Comparison of ENCODE assay signal across 8 mouse cellular contexts in the genomic region with DNA sequence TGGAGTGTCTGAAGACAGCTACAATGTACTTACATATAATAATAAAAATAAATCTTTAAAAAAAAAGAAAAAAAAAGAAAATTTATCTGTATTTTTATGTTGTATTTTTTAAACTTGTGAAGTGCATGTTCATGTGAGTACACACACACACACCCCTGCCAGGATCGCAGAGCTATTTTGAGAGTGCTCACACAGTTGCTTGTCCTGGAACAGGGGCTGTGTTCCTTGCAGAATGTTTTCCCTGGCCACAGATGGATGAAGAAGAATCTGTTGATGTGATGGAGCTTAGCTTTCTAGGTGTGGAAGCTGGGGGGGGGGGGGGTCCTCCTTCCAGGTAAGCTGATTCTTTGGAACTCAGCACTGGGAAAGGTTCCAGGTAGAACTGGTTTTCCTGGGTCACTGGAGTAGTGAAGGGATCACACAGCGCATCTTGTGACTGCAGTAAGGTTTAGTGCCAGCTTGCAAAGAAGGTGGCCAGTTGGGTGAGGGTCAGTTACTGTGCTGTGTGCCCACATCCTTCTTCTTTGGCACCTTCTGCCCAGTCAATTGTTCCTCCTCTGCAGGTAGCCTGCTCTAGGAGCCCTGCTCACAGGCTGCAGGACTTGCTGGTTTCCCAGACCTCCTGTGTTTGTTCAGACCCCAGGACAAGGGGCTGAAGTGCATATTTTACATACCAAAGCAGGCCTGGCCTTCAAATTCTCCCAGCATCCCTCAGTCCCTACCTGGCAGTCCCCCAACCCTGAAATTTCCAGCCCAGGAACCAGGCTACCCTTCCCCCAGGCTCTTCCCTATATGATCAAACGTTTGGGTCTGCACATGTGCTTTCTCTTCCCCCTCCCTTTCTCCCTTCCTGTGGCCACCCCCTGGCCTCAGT. TPM values are rescaled to one million over a fixed set of nuclear protein-coding genes. Genes with fewer than 3 reads are reported as not detected.
DNase-seq lines count a peak whose midpoint lies in the region; ATAC-seq and TF ChIP-seq lines count a peak whose summit lies in the region.

No protein-coding gene starts in this region.

- no peaks in the 10 kb centered on the region for H3K27me3 ChIP-seq in intestine, embryonic 15.5 days (replicated peaks)
- H3K27me3 ChIP-seq in lung, embryonic 15.5 days = no peaks in the 10 kb centered on the region

- DNase-seq in gastrocnemius, adult 2 months = no peak
- no peak for DNase-seq in gastrocnemius, postnatal 14 days
- DNase-seq in brain, embryonic 14.5 days (ENCODE audit: low read depth) = peak; percentile 24
- DNase-seq in retina, postnatal 1 day = no peak
- DNase-seq in urinary bladder, postnatal 36 days (ENCODE audit: low spot score in 2 of 2) = no peak
- DNase-seq in layer of hippocampus, postnatal 14 days (ENCODE audit: low spot score in 2 of 2) = no peak

- H3K4me3 ChIP-seq in gastrocnemius, adult 2 months = no peak overlapping the region
- no peak overlapping the region for H3K4me3 ChIP-seq in intestine, embryonic 15.5 days (replicated peaks)
- H3K4me3 ChIP-seq in lung, embryonic 15.5 days = no peak overlapping the region

- no peaks in the 10 kb centered on the region for H3K9me3 ChIP-seq in intestine, embryonic 15.5 days
- H3K9me3 ChIP-seq in lung, embryonic 15.5 days = no peaks in the 10 kb centered on the region

- peaks cover 22% of the 10 kb centered on the region; the same call in 1 of the 2 replicates for H3K4me1 ChIP-seq in intestine, embryonic 15.5 days (replicated peaks)
- peaks cover 51% of the 10 kb centered on the region for H3K4me1 ChIP-seq in lung, embryonic 15.5 days

- 56% methylated on average over 3 of the region's 3 CpGs for WGBS in intestine, embryonic 15.5 days
- 51% methylated on average over 3 of the region's 3 CpGs for WGBS in lung, embryonic 15.5 days

- no peak for TF ChIP-seq CTCF in gastrocnemius, adult 2 months (IDR thresholded peaks at IDR 0.05)
- no peak for TF ChIP-seq CTCF in brain, embryonic 14.5 days (IDR thresholded peaks at IDR 0.05; ENCODE audit: borderline replicate concordance, extremely low read depth, insufficient read depth, insufficient read length)

- no peak overlapping the region for H3K4me2 ChIP-seq in intestine, embryonic 15.5 days (replicated peaks)
- H3K4me2 ChIP-seq in lung, embryonic 15.5 days = no peak overlapping the region

- H3K36me3 ChIP-seq in intestine, embryonic 15.5 days = no peaks in the 10 kb centered on the region
- no peaks in the 10 kb centered on the region for H3K36me3 ChIP-seq in lung, embryonic 15.5 days

- ATAC-seq in intestine, embryonic 15.5 days = peak; percentile 20; the same call in 1 of the 2 replicates
- peak; percentile 80 for ATAC-seq in lung, embryonic 15.5 days (ENCODE audit: borderline replicate concordance, extremely low read depth, low FRiP score, low TSS enrichment)

- no peak for TF ChIP-seq POLR2A in brain, embryonic 14.5 days (IDR thresholded peaks at IDR 0.05; ENCODE audit: borderline replicate concordance, extremely low read depth, insufficient read depth, insufficient read length, poor library complexity, severe bottlenecking)

- H3K9ac ChIP-seq in intestine, embryonic 15.5 days = no peak overlapping the region
- H3K9ac ChIP-seq in lung, embryonic 15.5 days = no peak overlapping the region

- peak overlapping the region; percentile 72 for H3K27ac ChIP-seq in gastrocnemius, adult 2 months
- peak overlapping the region; percentile 40 for H3K27ac ChIP-seq in intestine, embryonic 15.5 days
- peak overlapping the region; percentile 92 for H3K27ac ChIP-seq in lung, embryonic 15.5 days

- intact Hi-C loops in gastrocnemius, adult 2 months (cut with DNase I) = loop anchor here (5.0 kb wide), 2 partner anchors 42 to 112 kb away; no protein-coding TSS in a partner anchor
- intact Hi-C loops in gastrocnemius, postnatal 14 days (cut with DNase I; ENCODE audit: low total_unique reads) = no loop called here

RNA-seq across cellular contexts. Expression of a gene that starts 52.6 kb away (rescaled TPM):
- total RNA-seq in gastrocnemius, adult 2 months (2021) = not detected
- total RNA-seq in gastrocnemius, postnatal 14 days (2021) = not detected
- polyA plus RNA-seq in brain, embryonic 14.5 days (2012; rRNA removed) = 23.0 and 27.7 TPM in 2 replicates
- 0.80 and 1.2 TPM in 2 replicates for polyA plus RNA-seq in intestine, embryonic 15.5 days (2015; fragmentation: Nextera tagmentation; extraction: Ambion mirVana)
- 0.06 TPM in 1 of 2 replicates, not detected in the other for polyA plus RNA-seq in lung, embryonic 15.5 days (2015; fragmentation: Nextera tagmentation; extraction: Ambion mirVana)
- total RNA-seq in layer of hippocampus, postnatal 14 days (2021) = 10 to 100 TPM; 43.3 to 48.1 TPM

Comparison
In these comparisons a context has a peak if more than half of its experiments do, and no peak if none do; other contexts are left out.
1. H3K27ac ChIP-seq: peak in every context shown above with its lines; median percentile 92 in lung, embryonic 15.5 days; 72 in gastrocnemius, adult 2 months; 40 in intestine, embryonic 15.5 days.
2. RNA of a gene that starts 52.6 kb away (total RNA-seq): 43.3 to 48.1 TPM in layer of hippocampus, postnatal 14 days; not detected in gastrocnemius, postnatal 14 days and not detected in gastrocnemius, adult 2 months; every median in the first group is over 10 times any median in the second.